Mouse (Mus musculus): ENCODE results near the gene Txnrd1. TPM values are rescaled to one million over a fixed set of nuclear protein-coding genes. Genes with fewer than 3 reads are reported as not detected.
A peak's percentile ranks its signal among the peaks of the same experiment; 100 is the strongest.

Txnrd1 gene
- polyA plus RNA-seq, 1 experiment from 2014 or later = 108 TPM

DNA sequence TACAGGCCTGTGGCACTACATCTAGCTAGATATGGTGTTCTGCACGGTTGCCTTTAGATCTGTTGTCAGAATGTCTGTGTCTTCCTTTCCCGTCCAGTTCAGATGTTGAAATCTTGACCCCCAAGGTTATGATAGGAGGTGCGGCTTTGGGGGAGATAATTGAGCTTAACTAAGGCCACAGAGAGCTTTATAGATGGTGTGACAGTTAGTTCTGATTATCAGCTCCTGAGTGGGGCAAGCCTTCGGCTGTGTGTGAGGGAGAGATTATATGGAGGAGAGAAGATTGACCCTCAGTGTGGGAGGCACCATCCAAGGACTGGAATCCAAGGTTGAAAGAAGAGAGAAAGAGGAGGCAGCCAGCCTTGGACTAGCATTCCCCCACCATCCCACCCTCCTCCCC is 79.5 kb downstream of the Txnrd1 start:
- ATAC-seq = no peak
- Histone ChIP-seq H3K36me3 (ENCODE audit: control insufficient read depth, insufficient read depth, low read length) (no peaks in the 10 kb centered on the region), H3K27ac (ENCODE audit: low read length) (no peak overlapping the region), H3K4me2 (ENCODE audit: low read depth, low read length) (no peak overlapping the region), H3K4me3 (ENCODE audit: low read length) (no peak overlapping the region), H3K4me1 (ENCODE audit: control insufficient read depth, insufficient read depth, low read length) (no peaks in the 10 kb centered on the region), H3K27me3 (replicated peaks; ENCODE audit: control insufficient read depth, insufficient read depth, low read length) (no peaks in the 10 kb centered on the region), H3K9me3 (ENCODE audit: control insufficient read depth, low read length) (no peaks in the 10 kb centered on the region), H3K9ac (ENCODE audit: low read depth, low read length) (no peak overlapping the region)
- WGBS = 65% methylated on average over 4 of the region's 4 CpGs

DNA sequence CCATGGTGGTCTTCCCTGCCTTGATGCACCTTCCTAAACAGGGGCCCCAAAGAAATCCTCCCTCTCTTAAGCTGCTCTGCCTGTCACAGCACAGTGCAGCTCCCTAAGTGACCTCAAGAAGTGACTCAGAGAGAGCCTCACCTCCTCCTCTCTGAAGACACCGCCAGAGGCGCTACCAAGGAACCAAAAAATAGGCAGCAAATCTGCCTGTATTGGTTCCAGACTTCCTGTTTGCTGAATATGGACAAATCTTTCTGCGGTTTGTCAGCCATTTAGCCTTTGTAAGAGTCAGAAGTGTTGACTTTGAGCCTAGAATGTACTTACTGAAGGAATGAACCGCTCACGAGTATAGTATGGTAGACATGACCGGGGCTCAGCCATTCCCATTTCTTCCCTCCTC is 80.0 kb downstream of the Txnrd1 start:
- Histone ChIP-seq H3K36me3 (ENCODE audit: control insufficient read depth, insufficient read depth, low read length) (no peaks in the 10 kb centered on the region), H3K4me1 (ENCODE audit: control insufficient read depth, insufficient read depth, low read length) (no peaks in the 10 kb centered on the region), H3K9ac (ENCODE audit: low read depth, low read length) (no peak overlapping the region), H3K27ac (ENCODE audit: low read length) (no peak overlapping the region), H3K27me3 (replicated peaks; ENCODE audit: control insufficient read depth, insufficient read depth, low read length) (no peaks in the 10 kb centered on the region), H3K9me3 (ENCODE audit: control insufficient read depth, low read length) (no peaks in the 10 kb centered on the region), H3K4me3 (ENCODE audit: low read length) (no peak overlapping the region), H3K4me2 (ENCODE audit: low read depth, low read length) (no peak overlapping the region)
- ATAC-seq = no peak
- WGBS = 89% methylated on average over 6 of the region's 6 CpGs

DNA sequence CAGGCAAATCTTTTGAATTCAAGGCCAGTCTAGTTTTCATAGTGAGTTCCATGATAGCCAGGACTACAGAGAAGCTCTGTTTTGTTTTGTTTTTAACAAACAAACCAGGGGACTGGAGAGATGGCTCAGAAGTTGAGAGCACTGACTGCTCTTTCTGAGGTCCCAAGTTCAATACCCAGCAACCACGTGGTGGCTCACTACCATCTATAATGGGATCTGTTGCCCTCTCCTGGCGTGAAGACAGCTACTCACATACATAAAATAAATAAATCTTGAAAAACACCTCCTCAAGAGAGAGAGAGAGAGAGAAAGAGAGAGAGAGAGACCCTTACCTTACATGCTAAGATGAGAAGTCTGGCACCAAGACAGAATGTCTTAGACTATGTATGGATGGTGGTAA is 84.9 kb downstream of the Txnrd1 start:
- 61% methylated on average over 2 of the region's 2 CpGs for WGBS
- ATAC-seq = no peak

DNA sequence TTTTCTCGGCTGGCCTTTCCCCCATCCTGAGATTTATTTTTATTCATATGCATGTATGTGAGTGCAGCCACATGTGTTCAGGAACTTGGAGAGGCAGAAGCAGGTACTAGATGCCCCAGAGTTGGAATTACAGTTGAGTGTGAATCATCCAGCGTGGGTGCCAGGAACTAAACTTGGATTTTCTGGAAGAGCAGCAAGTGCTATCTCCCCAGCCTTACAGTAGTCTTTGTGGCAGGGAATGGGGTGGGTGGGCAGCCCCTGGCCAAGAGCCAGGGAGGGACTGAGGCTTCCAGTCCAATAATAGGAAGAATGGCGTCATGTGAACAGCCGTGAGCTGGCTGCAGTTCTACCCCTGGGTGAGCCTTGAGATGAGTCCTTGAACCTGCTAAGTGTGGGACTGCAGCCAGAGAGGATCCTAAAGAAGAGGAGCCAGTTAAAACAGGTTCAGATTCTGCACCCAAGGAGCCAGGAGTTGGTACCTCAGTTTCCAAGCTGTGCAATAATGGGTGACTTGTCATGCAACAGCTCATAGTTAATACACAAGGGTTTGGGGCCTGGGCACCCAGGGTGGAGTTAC is 85.7 kb downstream of the Txnrd1 start:
- WGBS = 84% methylated on average over 4 of the region's 4 CpGs
- H3K4me3 ChIP-seq (ENCODE audit: low read length) = no peak overlapping the region
- H3K36me3 ChIP-seq (ENCODE audit: control insufficient read depth, insufficient read depth, low read length) = no peaks in the 10 kb centered on the region
- no peaks in the 10 kb centered on the region for H3K4me1 ChIP-seq (ENCODE audit: control insufficient read depth, insufficient read depth, low read length)
- no peak overlapping the region for H3K4me2 ChIP-seq (ENCODE audit: low read depth, low read length)
- H3K27me3 ChIP-seq (replicated peaks; ENCODE audit: control insufficient read depth, insufficient read depth, low read length) = 0 out of 2 replicates have a peak, but pooled peaks cover 2% of the 10 kb centered on the region
- no peaks in the 10 kb centered on the region for H3K9me3 ChIP-seq (ENCODE audit: control insufficient read depth, low read length)
- ATAC-seq = no peak
- H3K27ac ChIP-seq (ENCODE audit: low read length) = no peak overlapping the region
- no peak overlapping the region for H3K9ac ChIP-seq (ENCODE audit: low read depth, low read length)

More for the DNA sequence above, 84.9 kb downstream of the Txnrd1 start:
- Histone ChIP-seq H3K27ac (ENCODE audit: low read length) (no peak overlapping the region), H3K4me2 (ENCODE audit: low read depth, low read length) (no peak overlapping the region), H3K4me3 (ENCODE audit: low read length) (no peak overlapping the region), H3K27me3 (replicated peaks; ENCODE audit: control insufficient read depth, insufficient read depth, low read length) (0 out of 2 replicates have a peak, but pooled peaks cover 2% of the 10 kb centered on the region), H3K9me3 (ENCODE audit: control insufficient read depth, low read length) (no peaks in the 10 kb centered on the region), H3K9ac (ENCODE audit: low read depth, low read length) (no peak overlapping the region), H3K36me3 (ENCODE audit: control insufficient read depth, insufficient read depth, low read length) (no peaks in the 10 kb centered on the region), H3K4me1 (ENCODE audit: control insufficient read depth, insufficient read depth, low read length) (no peaks in the 10 kb centered on the region)

DNA sequence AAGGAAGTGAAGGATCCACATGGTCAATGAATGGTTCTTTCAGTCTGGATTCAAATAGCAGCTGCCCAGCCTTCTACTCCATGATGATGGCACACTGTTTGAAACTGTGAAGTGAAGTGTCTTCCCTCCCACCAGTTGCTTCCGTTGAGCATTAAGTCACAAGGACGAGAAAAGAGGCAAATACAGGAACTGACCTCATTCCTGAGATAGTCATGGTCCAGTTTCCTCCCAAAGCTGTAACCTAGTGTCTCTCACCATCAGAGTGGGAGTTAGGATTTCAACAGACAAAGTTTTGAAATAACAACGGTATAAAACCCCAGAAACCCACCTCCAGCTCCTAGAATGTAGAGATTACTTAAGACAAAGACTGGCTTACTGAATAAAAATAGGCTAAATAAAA is 89.8 kb downstream of the Txnrd1 start:
- ATAC-seq = no peak
- Histone ChIP-seq H3K4me2 (ENCODE audit: low read depth, low read length) (no peak overlapping the region), H3K9me3 (ENCODE audit: control insufficient read depth, low read length) (no peaks in the 10 kb centered on the region), H3K36me3 (ENCODE audit: control insufficient read depth, insufficient read depth, low read length) (no peaks in the 10 kb centered on the region), H3K4me3 (ENCODE audit: low read length) (no peak overlapping the region), H3K4me1 (ENCODE audit: control insufficient read depth, insufficient read depth, low read length) (no peaks in the 10 kb centered on the region), H3K27ac (ENCODE audit: low read length) (no peak overlapping the region), H3K9ac (ENCODE audit: low read depth, low read length) (no peak overlapping the region), H3K27me3 (replicated peaks; ENCODE audit: control insufficient read depth, insufficient read depth, low read length) (0 out of 2 replicates have a peak, but pooled peaks cover 2% of the 10 kb centered on the region)
- WGBS = 63% methylated on average over 3 of the region's 3 CpGs

DNA sequence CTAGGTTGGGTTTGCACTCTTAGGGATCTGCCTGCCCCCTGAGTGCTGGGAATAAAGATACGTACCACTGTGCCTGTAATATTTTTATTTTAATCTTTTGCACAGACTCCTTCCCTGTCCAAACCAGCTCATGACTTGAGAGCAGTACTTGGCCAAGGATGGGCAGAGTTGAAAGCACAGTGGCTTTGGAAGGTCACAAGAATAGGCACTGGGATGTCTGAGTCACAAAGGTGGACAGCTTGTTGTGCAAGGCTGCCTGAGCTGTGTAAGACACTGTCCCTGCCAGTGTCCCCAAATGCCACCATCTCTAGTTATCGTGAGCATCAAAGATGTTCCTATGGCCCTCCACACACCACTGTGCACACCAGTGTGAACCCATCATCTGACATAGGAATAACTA is 91.0 kb downstream of the Txnrd1 start:
- no peak for ATAC-seq
- no peaks in the 10 kb centered on the region for H3K9me3 ChIP-seq (ENCODE audit: control insufficient read depth, low read length)
- no peaks in the 10 kb centered on the region for H3K4me1 ChIP-seq (ENCODE audit: control insufficient read depth, insufficient read depth, low read length)
- no peak overlapping the region for H3K4me3 ChIP-seq (ENCODE audit: low read length)
- no peak overlapping the region for H3K4me2 ChIP-seq (ENCODE audit: low read depth, low read length)
- WGBS = 93% methylated on average over 2 of the region's 2 CpGs
- no peak overlapping the region for H3K9ac ChIP-seq (ENCODE audit: low read depth, low read length)
- H3K27ac ChIP-seq (ENCODE audit: low read length) = no peak overlapping the region
- no peaks in the 10 kb centered on the region for H3K27me3 ChIP-seq (replicated peaks; ENCODE audit: control insufficient read depth, insufficient read depth, low read length)
- no peaks in the 10 kb centered on the region for H3K36me3 ChIP-seq (ENCODE audit: control insufficient read depth, insufficient read depth, low read length)

DNA sequence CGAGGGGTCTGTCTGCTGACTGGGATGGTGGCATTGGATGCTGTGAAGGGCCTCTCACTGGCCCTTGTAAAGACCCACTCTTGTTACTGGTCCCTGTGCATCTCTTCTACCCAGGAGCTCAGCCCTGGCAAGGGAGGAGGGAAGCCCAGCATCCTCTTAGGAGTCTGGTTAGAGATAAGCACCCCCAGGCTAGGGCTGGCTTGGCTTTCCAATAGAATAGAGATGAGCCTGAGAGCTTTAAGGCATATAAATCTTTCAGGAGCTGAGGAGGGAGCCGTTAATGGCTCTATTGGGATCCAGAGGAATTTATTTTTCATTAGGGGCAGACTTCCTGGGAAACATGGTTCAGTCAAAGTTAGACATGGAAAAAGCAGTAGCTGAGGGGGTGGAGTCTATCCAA is 91.9 kb downstream of the Txnrd1 start:
- Histone ChIP-seq H3K9ac (ENCODE audit: low read depth, low read length) (no peak overlapping the region), H3K9me3 (ENCODE audit: control insufficient read depth, low read length) (no peaks in the 10 kb centered on the region), H3K27ac (ENCODE audit: low read length) (no peak overlapping the region), H3K4me3 (ENCODE audit: low read length) (no peak overlapping the region), H3K4me2 (ENCODE audit: low read depth, low read length) (no peak overlapping the region), H3K36me3 (ENCODE audit: control insufficient read depth, insufficient read depth, low read length) (no peaks in the 10 kb centered on the region), H3K4me1 (ENCODE audit: control insufficient read depth, insufficient read depth, low read length) (no peaks in the 10 kb centered on the region), H3K27me3 (replicated peaks; ENCODE audit: control insufficient read depth, insufficient read depth, low read length) (no peaks in the 10 kb centered on the region)
- ATAC-seq = no peak
- WGBS = 69% methylated on average over 2 of the region's 2 CpGs

DNA sequence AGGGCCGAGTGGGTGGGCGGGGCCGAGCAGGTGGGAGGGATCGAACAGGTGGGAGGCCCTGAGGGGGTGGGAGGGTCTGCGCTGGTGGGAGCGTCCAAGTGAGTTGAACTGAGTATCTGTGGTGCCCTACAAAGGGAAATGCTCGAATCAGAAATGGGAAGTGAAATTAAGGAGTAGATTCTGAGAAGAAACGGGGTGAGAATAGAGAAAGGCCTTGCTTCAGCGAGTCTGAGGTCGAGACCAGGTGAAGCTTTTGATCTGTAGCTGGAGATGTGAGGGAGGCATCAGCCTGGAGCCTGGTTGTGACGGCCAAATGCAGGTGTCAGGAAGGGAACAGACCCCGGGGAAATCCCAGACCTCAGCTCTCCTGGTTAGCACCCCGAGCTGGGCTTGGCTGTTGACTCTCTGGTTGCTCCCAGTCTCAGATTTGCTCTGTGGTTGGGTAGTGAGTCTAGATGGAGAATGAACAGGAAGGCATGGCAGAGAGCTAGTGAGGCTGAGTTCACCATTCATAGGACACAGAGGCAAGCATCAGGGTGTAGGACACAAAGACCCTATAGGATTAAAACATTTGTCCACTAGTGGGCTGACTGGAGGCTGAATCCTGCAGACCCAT is 101.4 kb downstream of the Txnrd1 start:
- no peaks in the 10 kb centered on the region for H3K36me3 ChIP-seq (ENCODE audit: control insufficient read depth, insufficient read depth, low read length)
- peak; percentile 16; the same call in 1 of the 2 replicates for ATAC-seq
- H3K4me3 ChIP-seq (ENCODE audit: low read length) = no peak overlapping the region

DNA sequence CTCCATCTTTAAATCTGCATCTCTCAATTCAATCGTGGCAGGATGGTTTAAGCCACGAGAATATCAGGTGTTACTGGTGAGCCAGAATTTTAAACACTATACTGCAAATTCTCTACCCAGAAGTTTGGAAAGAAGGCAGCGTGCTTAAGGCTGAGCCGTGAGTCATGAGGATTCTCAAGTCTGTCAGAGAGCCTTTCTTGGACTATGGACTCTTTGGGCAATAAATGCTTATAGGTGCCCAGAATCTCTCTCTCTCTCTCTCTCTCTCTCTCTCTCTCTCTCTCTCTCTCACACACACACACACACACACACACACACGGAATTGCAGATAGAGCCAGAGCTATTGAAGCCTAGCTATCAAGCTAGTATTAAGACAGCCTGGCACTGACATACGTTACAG is 102.0 kb downstream of the Txnrd1 start:
- ATAC-seq = peak; percentile 87
- no peak overlapping the region for H3K4me3 ChIP-seq (ENCODE audit: low read length)
- no peaks in the 10 kb centered on the region for H3K9me3 ChIP-seq (ENCODE audit: control insufficient read depth, low read length)
- no peak overlapping the region for H3K9ac ChIP-seq (ENCODE audit: low read depth, low read length)
- 62% methylated on average over 6 of the region's 6 CpGs for WGBS
- no peak overlapping the region for H3K4me2 ChIP-seq (ENCODE audit: low read depth, low read length)
- no peak overlapping the region for H3K27ac ChIP-seq (ENCODE audit: low read length)
- no peaks in the 10 kb centered on the region for H3K36me3 ChIP-seq (ENCODE audit: control insufficient read depth, insufficient read depth, low read length)
- H3K4me1 ChIP-seq (ENCODE audit: control insufficient read depth, insufficient read depth, low read length) = peaks cover 5% of the 10 kb centered on the region; the same call in 1 of the 2 replicates
- no peaks in the 10 kb centered on the region for H3K27me3 ChIP-seq (replicated peaks; ENCODE audit: control insufficient read depth, insufficient read depth, low read length)

More for the DNA sequence above, 101.4 kb downstream of the Txnrd1 start:
- no peaks in the 10 kb centered on the region for H3K9me3 ChIP-seq (ENCODE audit: control insufficient read depth, low read length)
- H3K27me3 ChIP-seq (replicated peaks; ENCODE audit: control insufficient read depth, insufficient read depth, low read length) = no peaks in the 10 kb centered on the region
- H3K4me2 ChIP-seq (ENCODE audit: low read depth, low read length) = no peak overlapping the region
- WGBS = 77% methylated on average over 13 of the region's 13 CpGs
- peaks cover 5% of the 10 kb centered on the region; the same call in 1 of the 2 replicates for H3K4me1 ChIP-seq (ENCODE audit: control insufficient read depth, insufficient read depth, low read length)
- no peak overlapping the region for H3K27ac ChIP-seq (ENCODE audit: low read length)
- H3K9ac ChIP-seq (ENCODE audit: low read depth, low read length) = no peak overlapping the region
